Mouse (Mus musculus) gastrocnemius, postnatal 36 days (tissue): ENCODE data around the gene Hecw2. TPM values are rescaled to one million over a fixed set of nuclear protein-coding genes. Genes with fewer than 3 reads are reported as not detected.

Source experiments
- microRNA-seq, 2 experiments: library from miRNA; unstranded; fragments of <30 nt; microRNA quantifications; one replicate each; pipeline ENCODE4 v1.2.0; 2021
- total RNA-seq, 2 experiments: library from RNA; stranded (reverse); gene quantifications; 2 replicates each; pipeline ENCODE4 v1.2.3; 2021

The Hecw2 gene
- total RNA-seq, 2 experiments from 2014 or later, result 3.1 to 5.2 TPM

Small RNA genes lying within 50 kb of the gene (microRNA-seq; reads per million reads assigned to microRNA genes)
- 0 reads per million in 2 experiments for gene Mir7681

Other genes with a start within 250 kb of the Hecw2 start
- gene Ccdc150, start 55.5 kb upstream of the Hecw2 start, total RNA-seq, result not detected
- gene Gtf3c3, start 243.8 kb upstream of the Hecw2 start, total RNA-seq, result 10 to 100 TPM in 1 of 2 experiments, 1 to 10 TPM in 1; 6.8 to 10.3 TPM